In genomic region chr6:127897342-127897741, GRCm38 (mm10) we compare ENCODE assay signal across 24 mouse cellular contexts. TPM values are rescaled to one million over a fixed set of nuclear protein-coding genes. Genes with fewer than 3 reads are reported as not detected.
"Had no signal": no experiment of that assay in that cellular context is flagged by ENCODE, and none has a peak within 500 bp of the region (broad histone marks: within the 10 kb centered on the region; RNA-seq: fewer than 3 reads in every experiment).

No protein-coding gene starts in this region.

- H3K27me3 ChIP-seq: hindbrain, embryonic 12.5 days; hindbrain, embryonic 15.5 days; intestine, embryonic 15.5 days; limb, embryonic 12.5 days had no signal

- H3K27ac ChIP-seq: gastrocnemius, adult 2 months; heart, embryonic 10.5 days; hindbrain, embryonic 10.5 days; hindbrain, embryonic 12.5 days; hindbrain, embryonic 15.5 days; intestine, embryonic 15.5 days; layer of hippocampus, adult 2 months; left cerebral cortex, adult 2 months; limb, embryonic 10.5 days; limb, embryonic 12.5 days had no signal

- H3K9ac ChIP-seq: heart, embryonic 12.5 days; hindbrain, embryonic 12.5 days; hindbrain, embryonic 15.5 days; intestine, embryonic 15.5 days; limb, embryonic 12.5 days had no signal

- H3K9me3 ChIP-seq: heart, embryonic 10.5 days; hindbrain, embryonic 10.5 days; hindbrain, embryonic 12.5 days; intestine, embryonic 15.5 days had no signal

- H3K4me1 ChIP-seq: intestine, embryonic 15.5 days had no signal

- H3K36me3 ChIP-seq: heart, embryonic 10.5 days; heart, embryonic 12.5 days; hindbrain, embryonic 10.5 days; hindbrain, embryonic 12.5 days; hindbrain, embryonic 15.5 days; intestine, embryonic 15.5 days; limb, embryonic 10.5 days had no signal

- H3K4me3 ChIP-seq: gastrocnemius, adult 2 months; heart, embryonic 10.5 days; heart, embryonic 12.5 days; hindbrain, embryonic 10.5 days; hindbrain, embryonic 12.5 days; hindbrain, embryonic 15.5 days; intestine, embryonic 15.5 days; layer of hippocampus, adult 2 months; left cerebral cortex, adult 2 months; limb, embryonic 10.5 days; limb, embryonic 12.5 days had no signal

- DNase-seq: gastrocnemius, adult 2 months; gastrocnemius, postnatal 10 days; gastrocnemius, postnatal 25 days; heart, adult 18-20 months; heart, postnatal 10 days; heart, postnatal 4 days; kidney, adult 18-20 months; kidney, adult 8-10 months; kidney, postnatal 10 days; kidney, postnatal 25 days; kidney, postnatal 4 days had no signal

- H3K4me2 ChIP-seq: heart, embryonic 12.5 days; hindbrain, embryonic 12.5 days; hindbrain, embryonic 15.5 days; intestine, embryonic 15.5 days; limb, embryonic 12.5 days had no signal

- ATAC-seq: forebrain, embryonic 16.5 days; inflammation-experienced regulatory T-cells, adult 6 months; intestine, embryonic 15.5 days; intestine, postnatal 0 days had no signal

RNA-seq across cellular contexts. Expression of gene Tspan11, which starts 10.0 kb away (rescaled TPM):
- polyA plus RNA-seq: inflammation-experienced regulatory T-cells, adult 6 months had no signal
